Mouse (Mus musculus): ENCODE data around the gene Bphl. TPM values are rescaled to one million over a fixed set of nuclear protein-coding genes. Genes with fewer than 3 reads are reported as not detected.

Bphl gene
- polyA plus RNA-seq, 1 experiment = 70.8 TPM

- 65% methylated on average over 4 of the region's 4 CpGs for WGBS
- TF ChIP-seq CTCF (IDR thresholded peaks at IDR 0.05; ENCODE audit: borderline replicate concordance, insufficient read depth, low read depth, low read length) = no peak
- TF ChIP-seq POLR2A (IDR thresholded peaks at IDR 0.05; ENCODE audit: borderline replicate concordance, insufficient read depth, low read length) = no peak
- no peak for DNase-seq
- Histone ChIP-seq H3K27me3 (ENCODE audit: control insufficient read depth, insufficient read depth, low read length) (no peaks in the 10 kb centered on the region), H3K4me3 (replicated peaks; ENCODE audit: insufficient read depth, low read depth, low read length) (no peak overlapping the region), H3K4me1 (ENCODE audit: control insufficient read depth, insufficient read depth, low read length) (no peaks in the 10 kb centered on the region), H3K27ac (ENCODE audit: insufficient read depth, low read length) (no peak overlapping the region)
Measured at GRCm38 (mm10) chr13:34096455-34096854, 59.1 kb downstream of the Bphl start.

GRCm38 (mm10) chr13:34097086-34097485 lies 59.7 kb downstream of the Bphl start:
- Histone ChIP-seq H3K4me3 (replicated peaks; ENCODE audit: insufficient read depth, low read depth, low read length) (no peak overlapping the region), H3K4me1 (ENCODE audit: control insufficient read depth, insufficient read depth, low read length) (no peaks in the 10 kb centered on the region), H3K27ac (ENCODE audit: insufficient read depth, low read length) (no peak overlapping the region), H3K27me3 (ENCODE audit: control insufficient read depth, insufficient read depth, low read length) (no peaks in the 10 kb centered on the region)
- no peak for TF ChIP-seq CTCF (IDR thresholded peaks at IDR 0.05; ENCODE audit: borderline replicate concordance, insufficient read depth, low read depth, low read length)
- no peak for TF ChIP-seq POLR2A (IDR thresholded peaks at IDR 0.05; ENCODE audit: borderline replicate concordance, insufficient read depth, low read length)
- DNase-seq = no peak
- 36% methylated on average over 3 of the region's 3 CpGs for WGBS

- H3K4me1 ChIP-seq (ENCODE audit: control insufficient read depth, insufficient read depth, low read length) = no peaks in the 10 kb centered on the region
- no peak overlapping the region for H3K27ac ChIP-seq (ENCODE audit: insufficient read depth, low read length)
- TF ChIP-seq CTCF (IDR thresholded peaks at IDR 0.05; ENCODE audit: borderline replicate concordance, insufficient read depth, low read depth, low read length) = no peak
- no peak for TF ChIP-seq POLR2A (IDR thresholded peaks at IDR 0.05; ENCODE audit: borderline replicate concordance, insufficient read depth, low read length)
- H3K4me3 ChIP-seq (replicated peaks; ENCODE audit: insufficient read depth, low read depth, low read length) = no peak overlapping the region
- WGBS = 76% methylated on average over 3 of the region's 3 CpGs
- DNase-seq = no peak
- H3K27me3 ChIP-seq (ENCODE audit: control insufficient read depth, insufficient read depth, low read length) = no peaks in the 10 kb centered on the region
Measured at GRCm38 (mm10) chr13:34100733-34101132, 63.3 kb downstream of the Bphl start.

GRCm38 (mm10) chr13:34101247-34101646 lies 63.9 kb downstream of the Bphl start:
- Histone ChIP-seq H3K4me3 (replicated peaks; ENCODE audit: insufficient read depth, low read depth, low read length) (no peak overlapping the region), H3K27ac (ENCODE audit: insufficient read depth, low read length) (no peak overlapping the region), H3K27me3 (ENCODE audit: control insufficient read depth, insufficient read depth, low read length) (no peaks in the 10 kb centered on the region), H3K4me1 (ENCODE audit: control insufficient read depth, insufficient read depth, low read length) (no peaks in the 10 kb centered on the region)
- WGBS = 92% methylated on average over 10 of the region's 10 CpGs
- TF ChIP-seq POLR2A (IDR thresholded peaks at IDR 0.05; ENCODE audit: borderline replicate concordance, insufficient read depth, low read length) (no peak), CTCF (IDR thresholded peaks at IDR 0.05; ENCODE audit: borderline replicate concordance, insufficient read depth, low read depth, low read length) (no peak)
- DNase-seq = no peak

- WGBS = 90% methylated on average over 9 of the region's 9 CpGs
- DNase-seq = no peak
- Histone ChIP-seq H3K4me3 (replicated peaks; ENCODE audit: insufficient read depth, low read depth, low read length) (no peak overlapping the region), H3K4me1 (ENCODE audit: control insufficient read depth, insufficient read depth, low read length) (no peaks in the 10 kb centered on the region), H3K27ac (ENCODE audit: insufficient read depth, low read length) (no peak overlapping the region), H3K27me3 (ENCODE audit: control insufficient read depth, insufficient read depth, low read length) (no peaks in the 10 kb centered on the region)
- no peak for TF ChIP-seq CTCF (IDR thresholded peaks at IDR 0.05; ENCODE audit: borderline replicate concordance, insufficient read depth, low read depth, low read length)
- TF ChIP-seq POLR2A (IDR thresholded peaks at IDR 0.05; ENCODE audit: borderline replicate concordance, insufficient read depth, low read length) = no peak
Measured at GRCm38 (mm10) chr13:34101908-34102307, 64.5 kb downstream of the Bphl start.

GRCm38 (mm10) chr13:34105364-34105763 lies 68.0 kb downstream of the Bphl start:
- Histone ChIP-seq H3K4me1 (ENCODE audit: control insufficient read depth, insufficient read depth, low read length) (no peaks in the 10 kb centered on the region), H3K4me3 (replicated peaks; ENCODE audit: insufficient read depth, low read depth, low read length) (no peak overlapping the region), H3K27ac (ENCODE audit: insufficient read depth, low read length) (no peak overlapping the region), H3K27me3 (ENCODE audit: control insufficient read depth, insufficient read depth, low read length) (no peaks in the 10 kb centered on the region)
- TF ChIP-seq CTCF (IDR thresholded peaks at IDR 0.05; ENCODE audit: borderline replicate concordance, insufficient read depth, low read depth, low read length) (no peak), POLR2A (IDR thresholded peaks at IDR 0.05; ENCODE audit: borderline replicate concordance, insufficient read depth, low read length) (no peak)
- no peak for DNase-seq
- 18% methylated on average over 1 of the region's 1 CpGs for WGBS

- DNase-seq = no peak
- Histone ChIP-seq H3K27ac (ENCODE audit: insufficient read depth, low read length) (no peak overlapping the region), H3K4me1 (ENCODE audit: control insufficient read depth, insufficient read depth, low read length) (no peaks in the 10 kb centered on the region), H3K27me3 (ENCODE audit: control insufficient read depth, insufficient read depth, low read length) (no peaks in the 10 kb centered on the region), H3K4me3 (replicated peaks; ENCODE audit: insufficient read depth, low read depth, low read length) (no peak overlapping the region)
- 89% methylated on average over 2 of the region's 2 CpGs for WGBS
- TF ChIP-seq POLR2A (IDR thresholded peaks at IDR 0.05; ENCODE audit: borderline replicate concordance, insufficient read depth, low read length) = no peak
- TF ChIP-seq CTCF (IDR thresholded peaks at IDR 0.05; ENCODE audit: borderline replicate concordance, insufficient read depth, low read depth, low read length) = no peak
Measured at GRCm38 (mm10) chr13:34106256-34106655, 68.9 kb downstream of the Bphl start.

- TF ChIP-seq CTCF (IDR thresholded peaks at IDR 0.05; ENCODE audit: borderline replicate concordance, insufficient read depth, low read depth, low read length) (no peak), POLR2A (IDR thresholded peaks at IDR 0.05; ENCODE audit: borderline replicate concordance, insufficient read depth, low read length) (no peak)
- Histone ChIP-seq H3K27ac (ENCODE audit: insufficient read depth, low read length) (no peak overlapping the region), H3K27me3 (ENCODE audit: control insufficient read depth, insufficient read depth, low read length) (no peaks in the 10 kb centered on the region), H3K4me3 (replicated peaks; ENCODE audit: insufficient read depth, low read depth, low read length) (no peak overlapping the region), H3K4me1 (ENCODE audit: control insufficient read depth, insufficient read depth, low read length) (no peaks in the 10 kb centered on the region)
- no peak for DNase-seq
- 100% methylated on average over 1 of the region's 1 CpGs for WGBS
Measured at GRCm38 (mm10) chr13:34106999-34107398, 69.6 kb downstream of the Bphl start.
